Mouse (Mus musculus) forebrain, embryonic 14.5 days (tissue): Measurements from ENCODE around the gene Gsx2. TPM values are rescaled to one million over a fixed set of nuclear protein-coding genes. Genes with fewer than 3 reads are reported as not detected.

Experiments
- ATAC-seq: fragments of 200-750 bp; cut with Nextera tagmentation; 2 replicates; pipeline ENCODE4 v1.8.0; 2017; ENCODE audit warnings: mild to moderate bottlenecking, moderate library complexity
- DNase-seq: peaks from one replicate; pipeline ENCODE4 v3.0.0-alpha.2; 2015; ENCODE audit warnings: low spot score
- H3K27ac ChIP-seq: fragments of 300-500 bp; sonication (generic); 2 replicates; pipeline ENCODE4 v1.5.1; 2014; ENCODE audit warnings: low read depth, mild to moderate bottlenecking, control low read depth, low read length, moderate library complexity
- H3K27me3 ChIP-seq: fragments of 300-500 bp; sonication (generic); replicated peaks from 2 replicates; pipeline ENCODE4 v1.6.1; 2014; ENCODE audit warnings: low read length, control low read depth, mixed read lengths; ENCODE audit not compliant: control insufficient read depth, insufficient read depth
- H3K36me3 ChIP-seq: fragments of 300-500 bp; sonication (generic); 2 replicates; pipeline ENCODE4 v1.6.1; 2014; ENCODE audit warnings: low read length, control low read depth; ENCODE audit not compliant: control insufficient read depth, insufficient read depth
- H3K4me1 ChIP-seq: fragments of 300-500 bp; sonication (generic); 2 replicates; pipeline ENCODE4 v1.6.1; 2014; ENCODE audit warnings: antibody characterized with exemption, low read length, control low read depth; ENCODE audit not compliant: control insufficient read depth, insufficient read depth
- H3K4me2 ChIP-seq: fragments of 300-500 bp; sonication (generic); 2 replicates; pipeline ENCODE4 v1.6.1; 2014; ENCODE audit warnings: mild to moderate bottlenecking, control low read depth, low read length
- H3K4me3 ChIP-seq: fragments of 300-500 bp; sonication (generic); 2 replicates; pipeline ENCODE4 v1.5.1; 2014; ENCODE audit warnings: low read depth, low read length, control low read depth
- H3K9ac ChIP-seq: fragments of 300-500 bp; sonication (generic); 2 replicates; pipeline ENCODE4 v1.6.1; 2014; ENCODE audit warnings: mild to moderate bottlenecking, low read length, control low read depth, moderate library complexity
- H3K9me3 ChIP-seq: fragments of 300-500 bp; sonication (generic); replicated peaks from 2 replicates; pipeline ENCODE4 v1.6.1; 2016; ENCODE audit warnings: low read length, control low read depth, mixed read lengths; ENCODE audit not compliant: control insufficient read depth
- WGBS: fragments of 180-500 bp; shearing (Covaris S2); extraction: QIAGEN DNeasy Blood & Tissue Kit; methylation state at CpG from one replicate; pipeline ENCODE4 v1.1.7; 2014; 5-methylcytosine and 5-hydroxymethylcytosine counted together
- polyA plus RNA-seq: library from polyadenylated mRNA; unstranded; fragments of >200 nt; fragmentation: Nextera tagmentation; extraction: Ambion mirVana; gene quantifications from 2 replicates; pipeline ENCODE4 v1.2.1, GENCODE M21; 2014

Gene Gsx2
- polyA plus RNA-seq, 1 experiment from 2014 or later = 7.4 TPM

- Histone ChIP-seq H3K4me1 (no peaks in the 10 kb centered on the region), H3K27ac (no peak overlapping the region), H3K4me2 (no peak overlapping the region), H3K9ac (no peak overlapping the region), H3K9me3 (no peaks in the 10 kb centered on the region), H3K4me3 (no peak overlapping the region), H3K36me3 (no peaks in the 10 kb centered on the region), H3K27me3 (0 out of 2 replicates have a peak, but pooled peaks cover 4% of the 10 kb centered on the region)
- ATAC-seq (no peak), DNase-seq (no peak)
- WGBS = 77% methylated on average over 4 of the region's 4 CpGs
Observed at GRCm38 (mm10) chr5:75051109-75051508, 24.3 kb upstream of the Gsx2 start.

DNA sequence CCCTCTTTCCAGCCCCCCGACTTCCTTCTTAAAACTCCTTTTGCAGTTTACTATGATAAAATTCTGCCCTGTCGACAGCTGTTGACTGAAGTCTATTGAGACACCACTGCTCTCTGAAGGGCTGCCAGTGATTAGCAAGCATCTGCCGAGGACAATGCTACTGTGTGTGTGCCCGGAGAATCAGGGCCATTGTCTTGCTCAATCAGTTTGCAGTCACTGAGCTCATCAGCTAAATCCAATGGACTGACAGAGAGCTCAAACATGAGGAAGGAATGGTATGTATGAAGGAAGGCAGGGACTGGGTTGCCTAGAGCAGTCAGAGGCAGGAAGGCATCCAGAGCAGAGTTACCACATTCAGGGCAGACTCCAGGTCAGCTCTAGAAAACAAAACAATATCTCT, 12.2 kb upstream of the Gsx2 start:
- H3K9me3 ChIP-seq = 0 out of 2 replicates have a peak, but pooled peaks cover 3% of the 10 kb centered on the region
- no peak overlapping the region for H3K4me2 ChIP-seq
- H3K9ac ChIP-seq = no peak overlapping the region
- DNase-seq = no peak
- no peak overlapping the region for H3K4me3 ChIP-seq
- H3K4me1 ChIP-seq = 0 out of 2 replicates have a peak, but pooled peaks cover 3% of the 10 kb centered on the region
- H3K27ac ChIP-seq = no peak overlapping the region
- peaks cover 26% of the 10 kb centered on the region for H3K27me3 ChIP-seq
- no peaks in the 10 kb centered on the region for H3K36me3 ChIP-seq
- no peak for ATAC-seq
- 18% methylated on average over 4 of the region's 4 CpGs for WGBS

- H3K4me1 ChIP-seq = peaks cover 14% of the 10 kb centered on the region
- no peak for ATAC-seq
- no peak for DNase-seq
- peak overlapping the region; percentile 67 for H3K4me2 ChIP-seq
- H3K4me3 ChIP-seq = peak overlapping the region; percentile 40
- H3K9me3 ChIP-seq = 0 out of 2 replicates have a peak, but pooled peaks cover 3% of the 10 kb centered on the region
- peak overlapping the region; percentile 52; the same call in 1 of the 2 replicates for H3K9ac ChIP-seq
- no peak overlapping the region for H3K27ac ChIP-seq
- H3K36me3 ChIP-seq = no peaks in the 10 kb centered on the region
- H3K27me3 ChIP-seq = peaks cover 56% of the 10 kb centered on the region
- WGBS = 3% methylated on average over 5 of the region's 10 CpGs
Observed at GRCm38 (mm10) chr5:75066715-75067114, 8.7 kb upstream of the Gsx2 start.

GRCm38 (mm10) chr5:75067125-75067756, 8.2 kb upstream of the Gsx2 start:
- Histone ChIP-seq H3K27ac (no peak overlapping the region), H3K4me1 (peaks cover 14% of the 10 kb centered on the region), H3K4me2 (peak overlapping the region; percentile 67), H3K36me3 (no peaks in the 10 kb centered on the region), H3K9ac (peak overlapping the region; percentile 52), H3K9me3 (0 out of 2 replicates have a peak, but pooled peaks cover 3% of the 10 kb centered on the region), H3K4me3 (peak overlapping the region; percentile 40), H3K27me3 (peaks cover 58% of the 10 kb centered on the region)
- DNase-seq (peak; percentile 75), ATAC-seq (peak; percentile 56)
- WGBS = under 1% methylated on average over 30 of the region's 30 CpGs

- Histone ChIP-seq H3K9ac (no peak overlapping the region), H3K27ac (0 out of 2 replicates have a peak overlapping the region, but pooled peaks have one; percentile 9), H3K4me3 (no peak overlapping the region), H3K4me1 (peaks cover 14% of the 10 kb centered on the region), H3K27me3 (peaks cover 82% of the 10 kb centered on the region), H3K36me3 (no peaks in the 10 kb centered on the region), H3K9me3 (0 out of 2 replicates have a peak, but pooled peaks cover 3% of the 10 kb centered on the region), H3K4me2 (peak overlapping the region; percentile 34)
- 1% methylated on average over 13 of the region's 13 CpGs for WGBS
- ATAC-seq (0 out of 2 replicates have a peak, but pooled peaks have one; percentile 8), DNase-seq (peak; percentile 56)
Observed at GRCm38 (mm10) chr5:75070132-75070531, 5.3 kb upstream of the Gsx2 start.

DNA sequence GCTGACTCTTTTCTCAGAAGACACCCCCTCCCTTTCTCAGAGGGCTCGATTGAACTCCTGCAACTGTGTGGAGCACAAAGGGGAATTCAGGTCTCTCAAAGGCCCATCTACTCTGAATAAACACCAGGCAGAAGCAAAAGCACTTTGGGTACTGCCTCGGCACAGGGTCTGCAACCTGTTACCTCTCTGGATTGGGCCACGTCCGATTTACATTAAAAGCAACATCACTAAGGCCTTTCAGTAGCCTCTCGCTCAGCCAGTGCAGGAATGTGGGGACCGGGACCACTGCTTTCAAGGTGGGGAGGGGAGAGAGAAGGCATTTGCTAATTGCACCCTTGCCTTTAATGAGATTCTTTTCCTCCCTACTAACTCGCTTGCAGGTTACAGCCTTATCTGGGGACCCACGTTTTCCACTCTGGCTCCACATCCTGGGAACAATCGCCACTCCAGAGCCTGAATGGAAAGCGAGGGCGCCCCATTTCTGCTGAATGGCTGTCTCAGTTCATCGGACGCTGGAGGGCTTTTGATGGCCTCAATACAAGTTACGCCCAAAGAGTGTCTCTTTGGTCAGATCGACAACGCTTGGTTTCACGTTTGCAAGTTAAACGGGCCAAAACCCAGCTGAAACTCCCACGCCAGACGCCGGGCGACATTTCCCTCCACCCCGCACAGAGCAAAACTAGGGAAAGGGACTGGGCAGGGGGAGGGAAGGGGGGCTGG, 4.6 kb upstream of the Gsx2 start:
- no peaks in the 10 kb centered on the region for H3K9me3 ChIP-seq
- H3K4me3 ChIP-seq = no peak overlapping the region
- under 1% methylated on average over 23 of the region's 23 CpGs for WGBS
- no peaks in the 10 kb centered on the region for H3K36me3 ChIP-seq
- peak; percentile 15; the same call in 1 of the 2 replicates for ATAC-seq
- no peak overlapping the region for H3K9ac ChIP-seq
- H3K27ac ChIP-seq = peak overlapping the region; percentile 9; the same call in 1 of the 2 replicates
- peak overlapping the region; percentile 34 for H3K4me2 ChIP-seq
- peaks cover 83% of the 10 kb centered on the region for H3K27me3 ChIP-seq
- DNase-seq = peak; percentile 58
- peaks cover 14% of the 10 kb centered on the region for H3K4me1 ChIP-seq

GRCm38 (mm10) chr5:75071951-75072350, 3.5 kb upstream of the Gsx2 start:
- no peaks in the 10 kb centered on the region for H3K36me3 ChIP-seq
- ATAC-seq = no peak
- no peak overlapping the region for H3K27ac ChIP-seq
- H3K4me3 ChIP-seq = no peak overlapping the region
- H3K4me2 ChIP-seq = no peak overlapping the region; the same call in 1 of the 2 replicates
- no peak for DNase-seq
- under 1% methylated on average over 10 of the region's 10 CpGs for WGBS
- no peak overlapping the region for H3K9ac ChIP-seq
- no peaks in the 10 kb centered on the region for H3K9me3 ChIP-seq
- peaks cover 88% of the 10 kb centered on the region for H3K27me3 ChIP-seq
- peaks cover 14% of the 10 kb centered on the region for H3K4me1 ChIP-seq

DNA sequence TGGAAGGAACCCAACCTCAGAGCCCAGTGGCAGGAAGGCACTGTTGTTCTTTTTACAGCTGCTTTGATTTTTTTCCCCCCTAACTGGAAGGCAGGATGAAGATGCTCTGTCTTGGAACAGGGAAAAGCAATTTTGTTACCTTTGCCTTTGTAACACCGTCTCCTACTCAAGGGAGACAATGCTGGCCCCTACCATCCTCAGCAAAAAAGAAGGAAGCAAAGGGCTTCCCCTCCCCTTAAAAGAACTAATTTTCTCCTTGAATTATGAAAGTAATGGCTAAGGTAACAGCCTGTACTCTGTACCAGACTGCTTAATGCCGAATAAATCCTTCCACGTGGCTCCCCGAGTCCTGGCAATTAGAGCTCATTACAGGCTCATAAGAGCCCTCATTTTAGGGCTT, 2.9 kb upstream of the Gsx2 start:
- no peak overlapping the region for H3K4me3 ChIP-seq
- H3K9me3 ChIP-seq = no peaks in the 10 kb centered on the region
- peaks cover 11% of the 10 kb centered on the region for H3K4me1 ChIP-seq
- H3K4me2 ChIP-seq = no peak overlapping the region
- no peak overlapping the region for H3K27ac ChIP-seq
- ATAC-seq = no peak
- 2% methylated on average over 4 of the region's 4 CpGs for WGBS
- no peaks in the 10 kb centered on the region for H3K36me3 ChIP-seq
- no peak overlapping the region for H3K9ac ChIP-seq
- no peak for DNase-seq
- peaks cover 88% of the 10 kb centered on the region for H3K27me3 ChIP-seq

DNA sequence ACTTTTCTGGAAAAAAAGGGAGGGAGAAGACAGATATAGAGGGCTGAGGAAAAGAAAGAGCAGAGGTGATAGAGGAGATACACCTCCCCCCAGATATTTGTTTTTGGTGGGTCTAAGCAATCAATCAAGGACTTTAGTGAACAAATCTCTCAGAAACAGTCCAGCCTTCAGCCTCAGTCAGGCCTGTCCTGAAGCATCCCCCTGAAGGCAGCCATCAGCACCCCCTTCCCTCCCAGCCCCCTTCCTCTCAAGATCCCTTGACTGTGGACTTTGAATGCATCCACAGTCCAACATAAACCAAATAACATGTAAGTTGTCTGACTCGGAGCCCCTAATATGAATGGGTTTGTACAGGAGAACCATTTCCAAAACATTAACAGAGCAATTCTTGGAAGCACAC, 2.2 kb upstream of the Gsx2 start:
- ATAC-seq (no peak), DNase-seq (no peak)
- Histone ChIP-seq H3K27me3 (peaks cover 87% of the 10 kb centered on the region), H3K4me3 (no peak overlapping the region), H3K9ac (no peak overlapping the region), H3K36me3 (no peaks in the 10 kb centered on the region), H3K4me2 (no peak overlapping the region), H3K27ac (no peak overlapping the region), H3K9me3 (no peaks in the 10 kb centered on the region), H3K4me1 (peaks cover 11% of the 10 kb centered on the region)
- 33% methylated on average over 1 of the region's 1 CpGs for WGBS
